Mouse (Mus musculus): ENCODE data around the gene Pkib.

- TF ChIP-seq CTCF (IDR thresholded peaks at IDR 0.05; ENCODE audit: low read depth), result no peak
- TF ChIP-seq EP300 (IDR thresholded peaks at IDR 0.05; ENCODE audit: low read depth), result 0 out of 2 replicates have a peak, but pooled peaks have one; percentile 49
Measured at GRCm38 (mm10) chr10:57763044-57763443, 131.3 kb downstream of the Pkib start.

All from liver, postnatal 0 days (tissue).